10 mouse cellular contexts compared by ENCODE assay signal in the genomic region with DNA sequence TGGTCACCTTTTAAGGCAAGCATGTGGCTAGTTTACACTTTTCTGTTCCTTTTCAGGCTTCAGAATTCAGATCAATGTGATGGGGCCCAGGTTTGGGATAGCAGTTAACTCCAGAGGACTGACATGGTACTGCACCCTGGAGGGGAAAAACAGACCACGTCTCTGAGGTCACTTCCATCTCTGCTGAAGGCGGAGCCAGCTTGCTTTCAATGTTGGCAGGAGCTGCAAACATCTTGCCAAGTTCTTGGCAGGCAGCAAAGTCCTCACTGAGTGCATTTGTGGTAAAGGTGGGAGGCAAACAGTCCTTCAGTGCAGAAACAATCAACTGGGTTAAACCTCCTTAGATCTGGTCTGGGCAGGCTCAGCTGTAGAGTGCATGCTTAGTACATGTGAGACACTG. TPM values are rescaled to one million over a fixed set of nuclear protein-coding genes. Genes with fewer than 3 reads are reported as not detected.
DNase-seq lines count a peak whose midpoint lies in the region; ATAC-seq and TF ChIP-seq lines count a peak whose summit lies in the region.
"Had no signal": no experiment of that assay in that cellular context is flagged by ENCODE, and none has a peak within 500 bp of the region (broad histone marks: within the 10 kb centered on the region; RNA-seq: fewer than 3 reads in every experiment).

No protein-coding gene starts in this region.

- TF ChIP-seq CTCF in cerebellum, adult 2 months (IDR thresholded peaks at IDR 0.05; ENCODE audit: borderline replicate concordance, insufficient read depth, low read depth, low read length): no peak
- TF ChIP-seq CTCF in liver, adult 2 months (IDR thresholded peaks at IDR 0.05; ENCODE audit: low read depth, low read length): no peak
- TF ChIP-seq CTCF in brain, embryonic 14.5 days (IDR thresholded peaks at IDR 0.05; ENCODE audit: borderline replicate concordance, extremely low read depth, insufficient read depth, insufficient read length): peak; percentile 21; the same call in 1 of the 2 replicates

- H3K36me3 ChIP-seq in liver, adult 2 months (ENCODE audit: control insufficient read depth, insufficient read depth, low read length): peaks cover 21% of the 10 kb centered on the region; the same call in 1 of the 2 replicates
- peaks cover 55% of the 10 kb centered on the region for H3K36me3 ChIP-seq in liver, embryonic 12.5 days

- ATAC-seq in liver, embryonic 12.5 days: no peak

- WGBS in cerebellum, adult 2 months: 27% methylated on average over 2 of the region's 2 CpGs
- 54% methylated on average over 2 of the region's 2 CpGs for WGBS in liver, adult 2 months
- WGBS in liver, embryonic 12.5 days (ENCODE audit: insufficient replicate concordance): 67% methylated on average over 2 of the region's 2 CpGs

- TF ChIP-seq POLR2A in cerebellum, adult 2 months (IDR thresholded peaks at IDR 0.05; ENCODE audit: borderline replicate concordance, insufficient read depth, low read length): no peak
- TF ChIP-seq POLR2A in liver, adult 2 months (IDR thresholded peaks at IDR 0.05; ENCODE audit: extremely low read depth, insufficient read depth, low read length): no peak
- TF ChIP-seq POLR2A in brain, embryonic 14.5 days (IDR thresholded peaks at IDR 0.05; ENCODE audit: borderline replicate concordance, extremely low read depth, insufficient read depth, insufficient read length, poor library complexity, severe bottlenecking): no peak

- no peaks in the 10 kb centered on the region for H3K79me2 ChIP-seq in liver, adult 2 months (ENCODE audit: control insufficient read depth, insufficient read depth, low read length)

- no peaks in the 10 kb centered on the region for H3K4me1 ChIP-seq in cerebellum, adult 2 months (ENCODE audit: control insufficient read depth, insufficient read depth, low read length)
- no peaks in the 10 kb centered on the region; the same call in 1 of the 2 replicates for H3K4me1 ChIP-seq in liver, adult 2 months (ENCODE audit: control insufficient read depth, insufficient read depth, low read length)
- no peaks in the 10 kb centered on the region for H3K4me1 ChIP-seq in liver, embryonic 12.5 days

- H3K27ac ChIP-seq in cerebellum, adult 2 months (ENCODE audit: insufficient read depth, low read length): no peak overlapping the region
- no peak overlapping the region for H3K27ac ChIP-seq in liver, adult 2 months (replicated peaks; ENCODE audit: insufficient read depth, low read depth, low read length)
- H3K27ac ChIP-seq in liver, embryonic 12.5 days: no peak overlapping the region

- H3K4me2 ChIP-seq in liver, embryonic 12.5 days: no peak overlapping the region
- H3K4me2 ChIP-seq: limb, embryonic 15.5 days had no signal

- no peaks in the 10 kb centered on the region for H3K27me3 ChIP-seq in cerebellum, adult 2 months (ENCODE audit: control insufficient read depth, insufficient read depth, low read length)
- no peaks in the 10 kb centered on the region for H3K27me3 ChIP-seq in liver, adult 2 months (ENCODE audit: control insufficient read depth, insufficient read depth, low read length)
- no peaks in the 10 kb centered on the region for H3K27me3 ChIP-seq in liver, embryonic 12.5 days (replicated peaks)
- H3K27me3 ChIP-seq: limb, embryonic 15.5 days had no signal

- DNase-seq in cerebellum, postnatal 10 days: peak; percentile 39 to 40
- DNase-seq in cerebellum, adult 2 months: no peak
- peak; percentile 40 for DNase-seq in liver, adult 2 months (ENCODE audit: extremely low read depth, low read depth, low spot score)
- DNase-seq in brain, embryonic 14.5 days (ENCODE audit: low read depth): no peak
- DNase-seq in kidney, postnatal 36 days: peak; percentile 47 to 57
- DNase-seq in urinary bladder, postnatal 10 days (ENCODE audit: low spot score): no peak
- no peak for DNase-seq in left cerebral cortex, adult 9 months (ENCODE audit: low spot score in 2 of 2)
- DNase-seq: right cerebral cortex, adult 18-20 months had no signal

- H3K9me3 ChIP-seq in liver, embryonic 12.5 days (replicated peaks): no peaks in the 10 kb centered on the region
- H3K9me3 ChIP-seq: limb, embryonic 15.5 days had no signal

- no peak overlapping the region for H3K9ac ChIP-seq in liver, adult 2 months (ENCODE audit: low read depth, low read length)
- H3K9ac ChIP-seq in liver, embryonic 12.5 days: no peak overlapping the region
- H3K9ac ChIP-seq: limb, embryonic 15.5 days had no signal

- no peak overlapping the region for H3K4me3 ChIP-seq in cerebellum, adult 2 months (replicated peaks; ENCODE audit: insufficient read depth, low read depth, low read length)
- H3K4me3 ChIP-seq in liver, adult 2 months (ENCODE audit: insufficient read depth, low read depth, low read length): no peak overlapping the region
- H3K4me3 ChIP-seq in liver, embryonic 12.5 days: no peak overlapping the region
- H3K4me3 ChIP-seq: limb, embryonic 15.5 days had no signal

RNA-seq across cellular contexts. Expression of gene Bod1, which starts 7.5 kb away (rescaled TPM):
- 130 and 139 TPM in 2 replicates for polyA plus RNA-seq in cerebellum, adult 2 months (2012; rRNA removed)
- total RNA-seq in liver, adult 2 months (2014; rRNA removed): 33.4 and 36.8 TPM in 2 replicates
- polyA plus RNA-seq in liver, adult 2 months (2012; rRNA removed): 27.8 and 34.4 TPM in 2 replicates
- polyA plus RNA-seq in liver, embryonic 12.5 days (2016; fragmentation: Nextera tagmentation; extraction: Ambion mirVana): 22.3 and 24.2 TPM in 2 replicates
- 194 and 228 TPM in 2 replicates for polyA plus RNA-seq in brain, embryonic 14.5 days (2012; rRNA removed)

Comparison
In these comparisons a context has a peak if more than half of its experiments do, and no peak if none do; other contexts are left out.
1. DNase-seq: peak in cerebellum, postnatal 10 days (2 of 2), liver, adult 2 months (single experiment) and kidney, postnatal 36 days (2 of 2); none in cerebellum, adult 2 months (0 of 2), brain, embryonic 14.5 days (single experiment), urinary bladder, postnatal 10 days (single experiment) and left cerebral cortex, adult 9 months (0 of 2).